Mouse (Mus musculus) ES-Bruce4 (cell line): ENCODE measurements around the gene Ppp2r5e.

Experiments
- CTCF ChIP-seq: IDR thresholded peaks from one replicate; pipeline ENCODE4 v1.8.1; 2011; ENCODE audit warnings: low read depth, low read length
- EP300 ChIP-seq: IDR thresholded peaks from 2 replicates; pipeline ENCODE4 v1.6.1; 2011; ENCODE audit warnings: low read depth, low read length; ENCODE audit not compliant: insufficient read depth
- POLR2A ChIP-seq: IDR thresholded peaks from one replicate; pipeline ENCODE4 v1.8.1; 2011; ENCODE audit warnings: low read length; ENCODE audit not compliant: insufficient read depth

DNA sequence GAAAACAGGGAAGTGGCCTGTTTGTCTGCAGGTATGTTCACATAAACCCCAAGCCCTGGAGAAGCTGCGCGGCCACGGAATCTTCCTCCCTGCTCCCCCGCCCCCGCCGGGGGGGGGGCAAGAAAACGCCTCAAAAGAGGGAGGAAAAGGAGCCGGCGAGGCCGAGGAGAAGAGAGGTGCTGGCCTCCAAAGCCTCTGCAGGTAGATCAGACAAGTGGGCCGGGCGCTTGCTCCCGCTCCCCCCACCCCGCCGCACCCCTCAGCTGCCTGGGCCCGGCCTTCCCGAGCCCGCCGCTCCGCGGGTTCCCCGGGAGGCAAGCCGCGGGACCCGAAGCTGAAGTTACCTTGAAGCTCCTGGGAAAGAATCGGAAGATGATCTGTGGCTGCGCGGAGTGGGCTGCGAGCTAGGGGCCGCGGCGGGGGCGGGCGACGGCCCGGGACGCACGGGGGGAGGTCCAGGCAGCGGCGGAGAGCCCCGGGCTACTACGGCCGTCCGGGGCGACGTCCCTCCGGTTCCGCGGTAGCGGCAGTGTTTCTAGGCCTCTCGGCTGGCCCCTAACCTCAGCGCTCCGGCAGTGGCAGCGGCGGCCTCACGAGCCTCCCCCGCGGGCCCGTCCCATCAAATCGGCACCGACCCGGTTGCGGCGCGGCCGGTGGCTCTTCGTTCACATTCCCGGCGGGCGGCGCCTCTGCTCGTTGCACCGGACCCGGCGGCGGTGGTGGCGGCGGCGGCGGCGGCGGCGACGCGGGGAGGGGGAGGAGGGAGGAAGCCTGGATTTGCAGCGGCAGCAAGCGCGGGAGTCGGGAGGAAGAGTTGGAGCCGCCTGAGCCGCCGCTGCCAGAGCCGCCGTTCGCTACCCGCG is 523 bp downstream of the Ppp2r5e start:
- TF ChIP-seq CTCF (no peak), EP300 (no peak), POLR2A (no peak)
